Mouse (Mus musculus) liver, embryonic 13.5 days (tissue): Measurements from ENCODE around the gene Zbtb20. TPM values are rescaled to one million over a fixed set of nuclear protein-coding genes. Genes with fewer than 3 reads are reported as not detected.

Experiments used
- ATAC-seq: fragments of 200-750 bp; cut with Nextera tagmentation; 2 replicates; pipeline ENCODE4 v1.8.0; 2017; ENCODE audit warnings: low read depth, mild to moderate bottlenecking, moderate number of reproducible peaks, moderate library complexity
- DNase-seq: peaks from one replicate; pipeline ENCODE4 v3.0.0; 2022
- H3K27ac ChIP-seq: fragments of 300-500 bp; sonication (generic); 2 replicates; pipeline ENCODE4 v1.5.1; 2015; ENCODE audit warnings: moderate library complexity, mild to moderate bottlenecking, inconsistent platforms
- H3K27me3 ChIP-seq: fragments of 300-500 bp; sonication (generic); 2 replicates; pipeline ENCODE4 v1.6.1; 2015; ENCODE audit warnings: mild to moderate bottlenecking, inconsistent platforms
- H3K36me3 ChIP-seq: fragments of 300-500 bp; sonication (generic); 2 replicates; pipeline ENCODE4 v1.6.1; 2015; ENCODE audit warnings: mild to moderate bottlenecking, inconsistent platforms
- H3K4me1 ChIP-seq: fragments of 300-500 bp; sonication (generic); replicated peaks from 2 replicates; pipeline ENCODE4 v1.6.1; 2015; ENCODE audit warnings: inconsistent platforms
- H3K4me2 ChIP-seq: fragments of 300-500 bp; sonication (generic); 2 replicates; pipeline ENCODE4 v1.6.1; 2015; ENCODE audit warnings: inconsistent platforms, mild to moderate bottlenecking, moderate library complexity
- H3K4me3 ChIP-seq: fragments of 300-500 bp; sonication (generic); replicated peaks from 2 replicates; pipeline ENCODE4 v1.5.1; 2015; ENCODE audit warnings: mild to moderate bottlenecking, inconsistent platforms
- H3K9ac ChIP-seq: fragments of 300-500 bp; sonication (generic); 2 replicates; pipeline ENCODE4 v1.6.1; 2015; ENCODE audit warnings: mild to moderate bottlenecking, inconsistent platforms
- H3K9me3 ChIP-seq: fragments of 300-500 bp; sonication (generic); replicated peaks from 2 replicates; pipeline ENCODE4 v1.6.1; 2016; ENCODE audit warnings: inconsistent platforms
- WGBS: fragments of 180-500 bp; shearing (Covaris S2); methylation state at CpG from one replicate; pipeline ENCODE4 v1.1.7; 2015; ENCODE audit not compliant: insufficient replicate concordance; 5-methylcytosine and 5-hydroxymethylcytosine counted together
- polyA plus RNA-seq: library from polyadenylated mRNA; unstranded; fragments of >200 nt; fragmentation: Nextera tagmentation; extraction: Ambion mirVana; gene quantifications from 2 replicates; pipeline ENCODE4 v1.2.1, GENCODE M21; 2015

The Zbtb20 gene
- polyA plus RNA-seq, 1 experiment from 2014 or later: 2.5 TPM

GRCm38 (mm10) chr16:43340712-43341111 lies 465.0 kb downstream of the Zbtb20 start:
- no peaks in the 10 kb centered on the region for H3K27me3 ChIP-seq
- no peaks in the 10 kb centered on the region for H3K4me1 ChIP-seq
- no peak overlapping the region for H3K27ac ChIP-seq
- ATAC-seq: no peak
- H3K36me3 ChIP-seq: no peaks in the 10 kb centered on the region
- 67% methylated on average over 4 of the region's 4 CpGs for WGBS
- no peaks in the 10 kb centered on the region for H3K9me3 ChIP-seq
- H3K9ac ChIP-seq: no peak overlapping the region
- H3K4me3 ChIP-seq: no peak overlapping the region
- no peak for DNase-seq
- H3K4me2 ChIP-seq: no peak overlapping the region

- Histone ChIP-seq H3K4me1 (no peaks in the 10 kb centered on the region), H3K27me3 (no peaks in the 10 kb centered on the region), H3K9ac (no peak overlapping the region), H3K4me2 (no peak overlapping the region), H3K4me3 (no peak overlapping the region), H3K36me3 (no peaks in the 10 kb centered on the region), H3K9me3 (no peaks in the 10 kb centered on the region), H3K27ac (no peak overlapping the region)
- ATAC-seq: no peak
- DNase-seq: no peak
These were observed 466.3 kb downstream of the Zbtb20 start for GRCm38 (mm10) chr16:43341916-43342455.

- Histone ChIP-seq H3K9ac (no peak overlapping the region), H3K27ac (no peak overlapping the region), H3K27me3 (no peaks in the 10 kb centered on the region), H3K9me3 (no peaks in the 10 kb centered on the region), H3K4me3 (no peak overlapping the region), H3K36me3 (no peaks in the 10 kb centered on the region), H3K4me2 (no peak overlapping the region), H3K4me1 (no peaks in the 10 kb centered on the region)
- ATAC-seq: no peak
- no peak for DNase-seq
These were observed 470.4 kb downstream of the Zbtb20 start for GRCm38 (mm10) chr16:43346094-43346493.

- Histone ChIP-seq H3K9ac (no peak overlapping the region), H3K4me1 (no peaks in the 10 kb centered on the region), H3K4me3 (no peak overlapping the region), H3K27me3 (no peaks in the 10 kb centered on the region), H3K4me2 (no peak overlapping the region), H3K36me3 (no peaks in the 10 kb centered on the region), H3K27ac (no peak overlapping the region), H3K9me3 (no peaks in the 10 kb centered on the region)
- 80% methylated on average over 9 of the region's 9 CpGs for WGBS
- DNase-seq (no peak), ATAC-seq (no peak)
These were observed 480.3 kb downstream of the Zbtb20 start for GRCm38 (mm10) chr16:43355776-43356645.

GRCm38 (mm10) chr16:43359546-43359945 lies 483.9 kb downstream of the Zbtb20 start:
- H3K4me3 ChIP-seq: no peak overlapping the region
- no peaks in the 10 kb centered on the region for H3K27me3 ChIP-seq
- DNase-seq (no peak), ATAC-seq (no peak)
- H3K9me3 ChIP-seq: no peaks in the 10 kb centered on the region
- WGBS: 49% methylated on average over 3 of the region's 3 CpGs
- H3K27ac ChIP-seq: no peak overlapping the region
- no peak overlapping the region for H3K4me2 ChIP-seq
- no peaks in the 10 kb centered on the region for H3K4me1 ChIP-seq
- no peak overlapping the region for H3K9ac ChIP-seq
- H3K36me3 ChIP-seq: no peaks in the 10 kb centered on the region

GRCm38 (mm10) chr16:43360112-43360511 lies 484.4 kb downstream of the Zbtb20 start:
- H3K27ac ChIP-seq: no peak overlapping the region
- H3K36me3 ChIP-seq: no peaks in the 10 kb centered on the region
- no peak overlapping the region for H3K4me3 ChIP-seq
- no peak overlapping the region for H3K9ac ChIP-seq
- DNase-seq: no peak
- H3K27me3 ChIP-seq: no peaks in the 10 kb centered on the region
- no peak overlapping the region for H3K4me2 ChIP-seq
- H3K9me3 ChIP-seq: no peaks in the 10 kb centered on the region
- no peaks in the 10 kb centered on the region for H3K4me1 ChIP-seq
- ATAC-seq: no peak
- WGBS: 71% methylated on average over 2 of the region's 2 CpGs

GRCm38 (mm10) chr16:43360838-43361480 lies 485.3 kb downstream of the Zbtb20 start:
- H3K9ac ChIP-seq: no peak overlapping the region
- H3K9me3 ChIP-seq: no peaks in the 10 kb centered on the region
- H3K27me3 ChIP-seq: no peaks in the 10 kb centered on the region
- no peak overlapping the region for H3K4me2 ChIP-seq
- no peak overlapping the region for H3K27ac ChIP-seq
- ATAC-seq (no peak), DNase-seq (no peak)
- WGBS: 72% methylated on average over 7 of the region's 7 CpGs
- H3K4me3 ChIP-seq: no peak overlapping the region
- H3K36me3 ChIP-seq: no peaks in the 10 kb centered on the region
- H3K4me1 ChIP-seq: no peaks in the 10 kb centered on the region

GRCm38 (mm10) chr16:43362651-43363300 lies 487.1 kb downstream of the Zbtb20 start:
- Histone ChIP-seq H3K27me3 (no peaks in the 10 kb centered on the region), H3K9me3 (no peaks in the 10 kb centered on the region), H3K9ac (no peak overlapping the region), H3K4me2 (no peak overlapping the region), H3K27ac (no peak overlapping the region), H3K4me1 (no peaks in the 10 kb centered on the region), H3K4me3 (no peak overlapping the region), H3K36me3 (no peaks in the 10 kb centered on the region)
- WGBS: 57% methylated on average over 9 of the region's 9 CpGs
- DNase-seq (no peak), ATAC-seq (no peak)

GRCm38 (mm10) chr16:43363316-43363715 lies 487.6 kb downstream of the Zbtb20 start:
- no peak overlapping the region for H3K4me3 ChIP-seq
- 64% methylated on average over 6 of the region's 6 CpGs for WGBS
- no peak overlapping the region for H3K9ac ChIP-seq
- no peak overlapping the region for H3K4me2 ChIP-seq
- no peaks in the 10 kb centered on the region for H3K9me3 ChIP-seq
- H3K27ac ChIP-seq: no peak overlapping the region
- no peaks in the 10 kb centered on the region for H3K4me1 ChIP-seq
- H3K27me3 ChIP-seq: no peaks in the 10 kb centered on the region
- no peak for DNase-seq
- H3K36me3 ChIP-seq: no peaks in the 10 kb centered on the region
- no peak for ATAC-seq

- H3K9ac ChIP-seq: no peak overlapping the region
- no peak for ATAC-seq
- no peaks in the 10 kb centered on the region for H3K4me1 ChIP-seq
- no peak for DNase-seq
- no peak overlapping the region for H3K27ac ChIP-seq
- H3K27me3 ChIP-seq: no peaks in the 10 kb centered on the region
- H3K36me3 ChIP-seq: no peaks in the 10 kb centered on the region
- WGBS: 23% methylated on average over 7 of the region's 7 CpGs
- no peak overlapping the region for H3K4me3 ChIP-seq
- peak overlapping the region; percentile 4; the same call in 1 of the 2 replicates for H3K4me2 ChIP-seq
- no peaks in the 10 kb centered on the region for H3K9me3 ChIP-seq
These were observed 488.3 kb downstream of the Zbtb20 start for GRCm38 (mm10) chr16:43363751-43364515.

GRCm38 (mm10) chr16:43364516-43364910 lies 488.8 kb downstream of the Zbtb20 start:
- Histone ChIP-seq H3K4me1 (no peaks in the 10 kb centered on the region), H3K9ac (no peak overlapping the region), H3K27me3 (no peaks in the 10 kb centered on the region), H3K36me3 (no peaks in the 10 kb centered on the region), H3K4me2 (no peak overlapping the region), H3K9me3 (no peaks in the 10 kb centered on the region), H3K4me3 (no peak overlapping the region), H3K27ac (no peak overlapping the region)
- 75% methylated on average over 6 of the region's 6 CpGs for WGBS
- no peak for DNase-seq
- no peak for ATAC-seq
